Mouse (Mus musculus) spleen, adult 2 months (tissue): ENCODE results near the gene Hsf5. TPM values are rescaled to one million over a fixed set of nuclear protein-coding genes. Genes with fewer than 3 reads are reported as not detected.

Source experiments
- DNase-seq, 2 experiments: peaks; one replicate each; pipeline versions ENCODE4 v3.0.0 to v3.0.0-alpha.2; 2012 to 2021; ENCODE audit warnings: low spot score in 2 of 2, low read depth in 1 of 2
- H3K27ac ChIP-seq: fragments of 200-500 bp; 2 replicates; pipeline ENCODE4 v1.5.1; 2012; ENCODE audit warnings: low read length, inconsistent platforms; ENCODE audit not compliant: insufficient read depth
- H3K27me3 ChIP-seq: fragments of 200-500 bp; 2 replicates; pipeline ENCODE4 v1.6.1; 2012; ENCODE audit warnings: mild to moderate bottlenecking, moderate library complexity, low read length, inconsistent platforms; ENCODE audit not compliant: control insufficient read depth, insufficient read depth
- H3K36me3 ChIP-seq: fragments of 200-500 bp; 2 replicates; pipeline ENCODE4 v1.6.1; 2012; ENCODE audit warnings: mild to moderate bottlenecking, low read length, inconsistent platforms; ENCODE audit not compliant: control insufficient read depth, insufficient read depth
- H3K4me1 ChIP-seq: fragments of 200-500 bp; 2 replicates; pipeline ENCODE4 v1.6.1; 2011; ENCODE audit warnings: inconsistent platforms; ENCODE audit not compliant: control insufficient read depth, insufficient read depth, insufficient read length
- H3K4me3 ChIP-seq: fragments of 200-500 bp; 2 replicates; pipeline ENCODE4 v1.5.1; 2011; ENCODE audit warnings: mild to moderate bottlenecking, inconsistent platforms; ENCODE audit not compliant: insufficient read depth, insufficient read length; ENCODE audit errors: extremely low read depth
- CTCF ChIP-seq: fragments of 200-500 bp; IDR thresholded peaks from 2 replicates; pipeline ENCODE4 v1.5.1; 2011; ENCODE audit warnings: mild to moderate bottlenecking, inconsistent platforms; ENCODE audit not compliant: insufficient read depth, insufficient read length, insufficient replicate concordance; ENCODE audit errors: extremely low read depth
- POLR2A ChIP-seq: fragments of 200-500 bp; IDR thresholded peaks from 2 replicates; pipeline ENCODE4 v1.6.1; 2011; ENCODE audit warnings: low read depth, low read length, inconsistent platforms
- WGBS: fragments of 180-500 bp; shearing (Covaris S2); methylation state at CpG from one replicate; pipeline ENCODE4 v1.1.7; 2018; 5-methylcytosine and 5-hydroxymethylcytosine counted together
- polyA plus RNA-seq: library from polyadenylated mRNA; depleted of rRNA; stranded (reverse); fragments of >200 nt; gene quantifications from 2 replicates; pipeline ENCODE4 v1.2.3, GENCODE M21; 2012

The Hsf5 gene
- polyA plus RNA-seq, 1 experiment = 0.01 TPM

GRCm38 (mm10) chr11:87591526-87592353 lies 25.2 kb upstream of the Hsf5 start, which contains the start of gene Mtmr4:
Gene Mtmr4, plus strand, starts transcription at chr11:87592162.
- no peaks in the 10 kb centered on the region for H3K27me3 ChIP-seq
- peak within 1 kb of the TSS; percentile 88 for H3K27ac ChIP-seq
- no peaks in the 10 kb centered on the region for H3K36me3 ChIP-seq
- H3K4me1 ChIP-seq = peaks cover 16% of the 10 kb centered on the region
- H3K4me3 ChIP-seq = peak within 1 kb of the TSS; percentile 75
- under 1% methylated on average over 58 of the region's 61 CpGs for WGBS
- peak; percentile 99 for DNase-seq
- peak; percentile 73 for TF ChIP-seq POLR2A
- TF ChIP-seq CTCF = no peak

GRCm38 (mm10) chr11:87592354-87592695 lies 24.6 kb upstream of the Hsf5 start:
- Histone ChIP-seq H3K27ac (peak overlapping the region; percentile 88), H3K27me3 (no peaks in the 10 kb centered on the region), H3K4me3 (peak overlapping the region; percentile 75), H3K36me3 (peaks cover 3% of the 10 kb centered on the region; the same call in 1 of the 2 replicates), H3K4me1 (peaks cover 16% of the 10 kb centered on the region)
- peak; percentile 12; the same call in 1 of the 2 replicates for TF ChIP-seq CTCF
- no peak for TF ChIP-seq POLR2A
- WGBS = under 1% methylated on average over 14 of the region's 15 CpGs
- DNase-seq = no peak

DNA sequence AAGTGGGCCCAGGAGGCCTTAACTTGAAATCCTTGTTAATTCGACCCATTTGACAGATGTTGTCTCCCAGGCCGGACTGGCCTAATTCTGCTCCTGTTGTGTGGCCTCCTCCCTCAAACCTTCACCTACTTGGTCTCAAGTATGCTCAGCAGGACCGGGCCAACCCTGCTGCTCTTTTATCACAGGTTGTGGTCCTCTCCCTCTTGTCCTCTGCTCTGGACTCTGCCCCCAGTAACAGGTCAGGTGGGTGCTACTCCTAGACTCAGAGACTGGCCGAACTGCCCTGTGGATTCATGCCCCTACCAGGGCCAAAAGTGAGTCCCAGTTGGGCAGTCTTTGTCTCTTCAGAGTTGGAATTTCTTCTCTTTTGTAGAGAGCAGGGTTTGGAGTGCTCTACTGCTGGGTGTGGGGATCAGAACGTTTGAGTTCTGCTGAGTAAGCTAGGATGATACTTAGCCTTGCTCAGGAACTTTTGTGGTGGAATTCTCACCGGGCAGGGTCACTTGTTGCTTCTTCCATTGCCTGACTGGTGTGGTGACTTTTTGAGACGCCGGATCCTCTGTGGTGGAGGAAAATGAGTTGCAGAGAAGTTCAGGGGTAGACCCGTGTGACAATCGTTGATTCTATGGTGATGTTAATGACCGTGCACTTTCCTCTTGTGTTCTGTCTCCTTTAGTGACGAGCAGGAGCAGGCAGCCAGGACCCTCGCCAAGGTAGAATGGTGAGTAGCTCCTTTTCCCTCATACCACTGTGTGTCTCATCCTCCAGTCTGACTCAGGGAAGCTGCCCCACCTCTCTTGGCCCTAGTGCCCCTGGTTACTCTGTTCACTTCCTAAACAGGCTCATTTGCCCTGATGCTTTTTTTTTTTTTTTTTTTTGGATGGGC lies 24.0 kb upstream of the Hsf5 start:
- no peak for DNase-seq
- Histone ChIP-seq H3K36me3 (peaks cover 7% of the 10 kb centered on the region), H3K4me3 (peak overlapping the region; percentile 75), H3K4me1 (peaks cover 16% of the 10 kb centered on the region), H3K27ac (peak overlapping the region; percentile 88), H3K27me3 (no peaks in the 10 kb centered on the region)
- 40% methylated on average over 13 of the region's 13 CpGs for WGBS
- TF ChIP-seq CTCF = no peak
- no peak for TF ChIP-seq POLR2A

DNA sequence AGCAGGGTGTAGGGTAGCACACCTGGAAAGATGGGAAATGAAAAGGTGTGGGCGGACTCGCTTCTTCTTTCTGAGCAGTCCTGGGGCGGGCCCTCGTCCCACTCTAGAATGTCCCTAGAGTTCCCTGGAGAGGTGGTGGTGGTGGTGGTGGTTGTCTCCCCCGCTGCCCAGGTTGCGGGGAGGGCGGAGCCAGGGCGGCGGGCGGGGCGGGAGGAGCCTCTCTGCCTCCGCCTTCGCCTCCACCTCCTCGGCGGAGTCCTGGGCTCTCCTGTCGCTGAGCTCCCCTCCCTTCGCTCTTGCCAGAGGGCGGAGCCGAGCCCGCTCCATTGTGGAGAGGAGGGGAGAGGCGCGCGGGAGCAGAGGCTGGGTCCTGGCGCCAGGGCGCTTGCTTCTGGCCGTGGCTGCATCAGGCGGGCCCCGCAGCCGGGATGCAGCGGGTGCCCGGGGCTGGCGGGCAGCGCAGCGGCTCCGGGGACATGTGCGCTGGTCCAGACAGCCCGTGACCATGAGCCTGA lies 21.6 kb upstream of the Hsf5 start:
- DNase-seq = peak in 1 of 2 experiments; percentile 61
- WGBS = 3% methylated on average over 27 of the region's 37 CpGs
- Histone ChIP-seq H3K27ac (peak overlapping the region; percentile 36), H3K4me3 (peak overlapping the region; percentile 46; the same call in 1 of the 2 replicates), H3K4me1 (peaks cover 16% of the 10 kb centered on the region), H3K36me3 (peaks cover 21% of the 10 kb centered on the region), H3K27me3 (no peaks in the 10 kb centered on the region)
- TF ChIP-seq CTCF = no peak
- TF ChIP-seq POLR2A = no peak

DNA sequence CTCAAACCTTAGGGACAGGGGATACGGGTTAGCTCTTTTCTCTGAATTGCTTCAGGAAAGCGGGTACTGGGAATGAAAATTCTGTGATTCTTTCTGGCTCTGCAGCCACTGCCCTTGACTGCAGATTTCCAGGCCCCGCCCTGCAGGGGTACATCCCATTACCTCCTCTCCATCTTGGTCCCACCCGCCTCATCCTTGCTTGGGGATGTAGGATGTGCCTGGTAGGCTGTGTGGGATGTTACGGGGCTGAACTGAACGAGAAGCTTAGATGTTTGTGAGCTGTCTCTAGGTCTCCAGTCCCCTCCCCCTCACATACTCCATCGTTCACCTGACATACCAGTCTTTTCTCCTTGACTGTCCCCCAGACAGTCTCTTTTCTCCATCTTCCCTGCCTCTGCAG lies 21.0 kb upstream of the Hsf5 start:
- H3K27me3 ChIP-seq = no peaks in the 10 kb centered on the region
- H3K36me3 ChIP-seq = peaks cover 25% of the 10 kb centered on the region
- H3K4me3 ChIP-seq = peak overlapping the region; percentile 46; the same call in 1 of the 2 replicates
- H3K27ac ChIP-seq = no peak overlapping the region
- peaks cover 16% of the 10 kb centered on the region for H3K4me1 ChIP-seq
- WGBS = 53% methylated on average over 7 of the region's 7 CpGs
- TF ChIP-seq POLR2A (no peak), CTCF (no peak)
- DNase-seq = no peak

GRCm38 (mm10) chr11:87596492-87596891 lies 20.5 kb upstream of the Hsf5 start:
- Histone ChIP-seq H3K36me3 (peaks cover 28% of the 10 kb centered on the region), H3K27ac (no peak overlapping the region), H3K27me3 (no peaks in the 10 kb centered on the region), H3K4me1 (peaks cover 16% of the 10 kb centered on the region), H3K4me3 (no peak overlapping the region)
- 72% methylated on average over 2 of the region's 2 CpGs for WGBS
- DNase-seq = no peak
- TF ChIP-seq CTCF = no peak
